Mouse (Mus musculus): ENCODE data around the gene Gtf3c6.

DNA sequence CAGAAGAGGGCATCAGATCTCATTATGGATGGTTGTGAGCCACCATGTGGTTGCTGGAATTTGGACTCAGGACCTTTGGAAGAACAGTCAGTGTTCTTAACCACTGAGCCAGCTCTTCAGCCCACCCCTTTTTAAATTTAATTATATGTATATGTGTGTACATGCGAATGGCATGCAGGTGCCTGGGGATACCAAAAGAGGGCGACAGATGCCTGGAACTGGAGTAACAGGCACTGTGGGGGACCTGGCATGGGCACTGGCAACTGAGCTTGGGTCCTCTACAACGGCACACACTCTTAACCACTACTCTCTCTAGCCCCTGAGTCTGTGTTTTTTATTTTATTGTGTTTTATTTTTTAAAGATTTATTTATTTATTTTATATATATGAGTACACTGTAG, 7.0 kb upstream of the Gtf3c6 start:
- no peak for TF ChIP-seq CTCF (IDR thresholded peaks at IDR 0.05; ENCODE audit: extremely low read depth, insufficient read depth, low read length)
- no peak for TF ChIP-seq POLR2A (IDR thresholded peaks at IDR 0.05; ENCODE audit: extremely low read depth, insufficient read depth, low read length)

Measured in cortical plate, adult 2 months (tissue).